Mouse (Mus musculus): ENCODE measurements at regions not wholly inside any gene's neighbourhood (a gene's known extent, or its start where the extent isn't known, plus 50 kb on each side); places are given as distances from the start of the nearest gene placed in this dataset.

GRCm38 (mm10) chr4:92311891-92312290, 120.3 kb upstream of the Gm12666 start:
- no peak for DNase-seq (ENCODE audit: low read depth, low spot score)

GRCm38 (mm10) chr4:92265878-92266277, 74.3 kb upstream of the Gm12666 start:
- no peak for DNase-seq (ENCODE audit: low read depth, low spot score)

- peak; percentile 22 for DNase-seq (ENCODE audit: low read depth, low spot score)
These were observed 55.3 kb upstream of the Gm12666 start for GRCm38 (mm10) chr4:92246800-92247199.
